Mouse (Mus musculus): ENCODE measurements around the gene Sfta2.

GRCm38 (mm10) chr17:35556186-35556765, 45.1 kb upstream of the Sfta2 start:
- no peak for TF ChIP-seq NANOG (IDR thresholded peaks at IDR 0.05; ENCODE audit: borderline replicate concordance, low read length)
- TF ChIP-seq CTCF (conservative IDR thresholded peaks at IDR 0.05; ENCODE audit: low read length) = no peak
- no peak for TF ChIP-seq POU5F1 (IDR thresholded peaks at IDR 0.05; ENCODE audit: borderline replicate concordance, low read length)

All from E14TG2a.4 (cell line).